Mouse (Mus musculus) megakaryocyte, adult 5-6 weeks (primary cell): ENCODE measurements at regions not wholly inside any gene's neighbourhood (a gene's known extent, or its start where the extent isn't known, plus 50 kb on each side); places are given as distances from the start of the nearest gene placed in this dataset.

Experiments
- ATAC-seq: 2 replicates; pipeline ENCODE4 v1.8.0; 2016; ENCODE audit warnings: mild to moderate bottlenecking, inconsistent platforms; ENCODE audit not compliant: poor library complexity, severe bottlenecking

DNA sequence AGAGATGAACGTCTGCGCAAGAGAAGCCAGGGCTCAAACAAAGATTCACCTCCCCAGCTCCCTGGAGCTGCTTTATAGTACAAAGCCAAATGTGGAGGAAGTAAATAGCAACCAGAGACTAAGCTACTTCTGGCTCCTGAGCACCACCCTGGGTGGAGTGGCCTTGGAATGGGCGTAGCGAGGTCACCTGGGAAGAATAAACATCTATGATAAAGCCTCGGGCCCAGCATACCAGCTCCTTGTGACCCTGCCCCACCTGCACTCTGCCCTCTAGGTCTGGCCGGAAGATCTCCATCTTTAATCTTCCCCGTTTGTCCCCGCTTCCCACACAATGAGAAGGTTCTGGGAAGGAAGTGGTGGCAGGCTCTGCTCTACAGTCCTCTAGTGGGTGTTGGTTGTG lies 61.0 kb upstream of the Ptpn3 start:
- no peak for ATAC-seq

GRCm38 (mm10) chr4:57369736-57370373 lies 64.2 kb upstream of the Palm2 start:
- ATAC-seq: peak; percentile 78

- ATAC-seq: no peak
Observed at GRCm38 (mm10) chr4:57377872-57378271, 56.2 kb upstream of the Palm2 start.

DNA sequence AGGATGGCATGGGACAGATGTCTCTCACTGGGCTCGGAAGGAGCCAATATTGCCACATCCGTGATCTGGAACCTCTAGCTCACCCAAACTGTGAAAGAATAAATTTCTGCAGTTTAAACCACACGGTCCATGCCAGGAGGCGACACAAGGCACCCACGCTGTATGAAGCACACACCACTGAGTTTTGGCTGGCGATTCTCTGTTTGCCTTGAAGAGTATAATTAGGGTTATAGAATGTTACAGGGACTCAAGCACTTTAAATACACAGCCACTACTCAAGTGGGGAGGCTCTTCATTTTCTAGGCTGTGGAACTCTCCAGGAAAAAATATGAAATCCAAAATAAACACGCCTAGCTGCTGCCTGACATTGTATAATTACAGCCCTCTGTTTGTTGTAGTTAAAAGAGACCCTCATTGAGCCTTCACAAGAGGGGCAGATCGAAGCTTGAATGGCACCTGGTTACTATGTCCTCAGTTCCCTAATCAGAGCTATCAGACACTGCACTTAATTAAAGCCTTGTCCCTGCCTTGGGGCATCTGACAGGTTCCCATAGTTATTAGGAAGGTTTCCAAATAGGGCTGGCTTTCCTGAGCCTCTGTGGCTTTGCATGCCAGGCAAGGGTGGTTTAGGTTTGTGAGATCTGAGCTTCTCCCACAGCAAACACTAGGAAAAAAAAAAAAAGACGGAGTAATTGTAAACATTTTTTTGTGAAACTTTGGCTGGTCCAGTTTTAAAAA lies 53.8 kb upstream of the Palm2 start:
- ATAC-seq: no peak

DNA sequence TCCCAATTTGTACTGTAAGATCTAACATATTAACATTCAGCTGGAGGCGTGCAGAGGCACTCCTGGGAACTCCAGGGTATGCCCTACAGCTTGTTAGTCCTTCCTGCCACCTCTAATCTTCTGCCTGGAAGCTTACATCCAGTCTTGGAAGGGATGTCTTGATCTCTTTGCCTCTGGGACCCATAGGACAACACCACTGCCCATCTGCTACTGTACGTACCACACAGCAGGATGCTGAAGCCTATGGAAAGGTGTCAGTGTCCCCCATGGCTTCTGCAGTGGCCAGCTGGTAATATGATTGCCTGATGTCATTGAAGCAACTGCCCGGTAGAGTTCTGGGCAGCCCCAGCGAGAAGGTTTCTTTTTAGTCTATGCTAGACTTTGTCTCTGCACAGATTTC lies 52.7 kb upstream of the Palm2 start:
- no peak for ATAC-seq
